Mouse (Mus musculus) erythroblast, embryonic 14.5 days (primary cell): ENCODE data around the gene Fam214a.

Experiments
- GATA1 ChIP-seq: IDR thresholded peaks from 2 replicates; pipeline ENCODE4 v1.6.1; 2012; ENCODE audit warnings: low read length, inconsistent platforms, mixed read lengths
- TAL1 ChIP-seq: IDR thresholded peaks from 3 replicates; pipeline ENCODE4 v1.6.1; 2012; ENCODE audit warnings: low read length, inconsistent platforms, mixed read lengths

- TF ChIP-seq TAL1 = no peak
- TF ChIP-seq GATA1 = no peak
Observed at GRCm38 (mm10) chr9:74977962-74978361, 25.3 kb downstream of the Fam214a start.
